Mouse (Mus musculus) common myeloid progenitor, adult 5-6 weeks (primary cell): ENCODE data around the gene Fbn1. TPM values are rescaled to one million over a fixed set of nuclear protein-coding genes. Genes with fewer than 3 reads are reported as not detected.
A peak's percentile ranks its signal among the peaks of the same experiment; 100 is the strongest.

Source experiments
- ATAC-seq: replicated peaks from 2 replicates; pipeline ENCODE4 v1.8.0; 2016; ENCODE audit warnings: low read depth, mild to moderate bottlenecking, moderate TSS enrichment, inconsistent platforms; ENCODE audit not compliant: poor library complexity, severe bottlenecking
- total RNA-seq: library from RNA; stranded (forward); fragments of 200-1000, 187-1606 nt; gene quantifications from 2 replicates; pipeline ENCODE4 v1.2.3, GENCODE M21; 2017

Fbn1 gene
- total RNA-seq, 1 experiment from 2014 or later: 0.59 TPM

GRCm38 (mm10) chr2:125470553-125471295, 37.1 kb downstream of the Fbn1 start:
- peak; percentile 62 for ATAC-seq

- ATAC-seq: peak; percentile 56
Observed at GRCm38 (mm10) chr2:125464036-125464435, 43.8 kb downstream of the Fbn1 start.

GRCm38 (mm10) chr2:125459087-125459486, 48.7 kb downstream of the Fbn1 start:
- no peak for ATAC-seq

- peak; percentile 86 for ATAC-seq
Observed at GRCm38 (mm10) chr2:125456059-125456789, 51.6 kb downstream of the Fbn1 start.

GRCm38 (mm10) chr2:125454781-125455180, 53.0 kb downstream of the Fbn1 start:
- ATAC-seq: no peak

- peak; percentile 36 for ATAC-seq
Observed at GRCm38 (mm10) chr2:125452369-125453097, 55.3 kb downstream of the Fbn1 start.

GRCm38 (mm10) chr2:125449361-125449760, 58.4 kb downstream of the Fbn1 start:
- no peak for ATAC-seq

GRCm38 (mm10) chr2:125448881-125449280, 58.9 kb downstream of the Fbn1 start:
- ATAC-seq: no peak

GRCm38 (mm10) chr2:125447274-125447898, 60.4 kb downstream of the Fbn1 start:
- no peak for ATAC-seq

- ATAC-seq: no peak
Observed at GRCm38 (mm10) chr2:125438381-125438780, 69.4 kb downstream of the Fbn1 start.

- ATAC-seq: no peak
Observed at GRCm38 (mm10) chr2:125436240-125436639, 71.6 kb downstream of the Fbn1 start.

GRCm38 (mm10) chr2:125433524-125433923, 74.3 kb downstream of the Fbn1 start:
- ATAC-seq: no peak

GRCm38 (mm10) chr2:125431491-125431890, 76.3 kb downstream of the Fbn1 start:
- no peak for ATAC-seq

- no peak for ATAC-seq
Observed at GRCm38 (mm10) chr2:125428811-125429438, 78.9 kb downstream of the Fbn1 start.

GRCm38 (mm10) chr2:125420604-125421003, 87.2 kb downstream of the Fbn1 start:
- ATAC-seq: no peak

GRCm38 (mm10) chr2:125419681-125420080, 88.1 kb downstream of the Fbn1 start:
- no peak for ATAC-seq

- ATAC-seq: peak; percentile 81
Observed at GRCm38 (mm10) chr2:125418546-125418945, 89.2 kb downstream of the Fbn1 start.

- ATAC-seq: no peak
Observed at GRCm38 (mm10) chr2:125416541-125417245, 91.1 kb downstream of the Fbn1 start.

- no peak for ATAC-seq
Observed at GRCm38 (mm10) chr2:125412351-125412750, 95.4 kb downstream of the Fbn1 start.
